Mouse (Mus musculus): Measurements from ENCODE around the gene Cd5. TPM values are rescaled to one million over a fixed set of nuclear protein-coding genes. Genes with fewer than 3 reads are reported as not detected.

Gene Cd5
- total and polyA plus RNA-seq, 2 experiments: 0.28 to 0.49 TPM

- Histone ChIP-seq H3K79me2 (ENCODE audit: control insufficient read depth, insufficient read depth, low read length) (no peaks in the 10 kb centered on the region), H3K4me3 (ENCODE audit: insufficient read depth, low read depth, low read length) (no peak overlapping the region), H3K27me3 (ENCODE audit: control insufficient read depth, insufficient read depth, low read length) (no peaks in the 10 kb centered on the region), H3K36me3 (ENCODE audit: control insufficient read depth, insufficient read depth, low read length) (no peaks in the 10 kb centered on the region), H3K4me1 (ENCODE audit: control insufficient read depth, insufficient read depth, low read length) (no peaks in the 10 kb centered on the region), H3K9ac (ENCODE audit: low read depth, low read length) (no peak overlapping the region), H3K27ac (replicated peaks; ENCODE audit: insufficient read depth, low read depth, low read length) (no peak overlapping the region)
- no peak for DNase-seq (ENCODE audit: extremely low read depth, low read depth, low spot score)
- WGBS: 32% methylated on average over 13 of the region's 13 CpGs
- TF ChIP-seq POLR2A (IDR thresholded peaks at IDR 0.05; ENCODE audit: extremely low read depth, insufficient read depth, low read length): no peak
- no peak for TF ChIP-seq CTCF (IDR thresholded peaks at IDR 0.05; ENCODE audit: low read depth, low read length)
Measured at GRCm38 (mm10) chr19:10723084-10723483, 15.7 kb downstream of the Cd5 start.

DNA sequence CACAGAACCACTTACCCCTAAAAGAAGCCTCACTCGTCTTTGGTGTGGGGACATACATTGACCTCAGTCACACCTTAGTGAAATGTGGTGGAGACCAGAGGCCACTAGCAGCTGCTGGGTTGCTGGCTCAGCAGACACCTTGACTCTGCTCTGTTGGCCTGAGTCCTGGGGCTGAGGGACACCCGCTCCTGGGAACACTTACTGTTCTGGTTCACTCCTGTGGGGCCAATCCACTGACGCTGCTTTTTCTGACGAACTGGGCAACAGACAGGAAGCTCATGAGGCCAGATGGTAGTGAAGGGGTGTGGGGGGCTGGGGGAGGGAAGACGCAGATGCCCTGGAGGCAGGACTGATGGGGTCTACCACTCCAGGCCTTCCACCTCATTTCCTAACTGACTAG lies 17.7 kb downstream of the Cd5 start:
- TF ChIP-seq POLR2A (IDR thresholded peaks at IDR 0.05; ENCODE audit: extremely low read depth, insufficient read depth, low read length): no peak
- TF ChIP-seq CTCF (IDR thresholded peaks at IDR 0.05; ENCODE audit: low read depth, low read length): no peak
- H3K27me3 ChIP-seq (ENCODE audit: control insufficient read depth, insufficient read depth, low read length): no peaks in the 10 kb centered on the region
- H3K79me2 ChIP-seq (ENCODE audit: control insufficient read depth, insufficient read depth, low read length): no peaks in the 10 kb centered on the region
- H3K36me3 ChIP-seq (ENCODE audit: control insufficient read depth, insufficient read depth, low read length): no peaks in the 10 kb centered on the region
- H3K27ac ChIP-seq (replicated peaks; ENCODE audit: insufficient read depth, low read depth, low read length): no peak overlapping the region
- H3K4me3 ChIP-seq (ENCODE audit: insufficient read depth, low read depth, low read length): no peak overlapping the region
- H3K9ac ChIP-seq (ENCODE audit: low read depth, low read length): no peak overlapping the region
- no peaks in the 10 kb centered on the region for H3K4me1 ChIP-seq (ENCODE audit: control insufficient read depth, insufficient read depth, low read length)
- DNase-seq (ENCODE audit: extremely low read depth, low read depth, low spot score): no peak
- WGBS: 85% methylated on average over 5 of the region's 5 CpGs

DNA sequence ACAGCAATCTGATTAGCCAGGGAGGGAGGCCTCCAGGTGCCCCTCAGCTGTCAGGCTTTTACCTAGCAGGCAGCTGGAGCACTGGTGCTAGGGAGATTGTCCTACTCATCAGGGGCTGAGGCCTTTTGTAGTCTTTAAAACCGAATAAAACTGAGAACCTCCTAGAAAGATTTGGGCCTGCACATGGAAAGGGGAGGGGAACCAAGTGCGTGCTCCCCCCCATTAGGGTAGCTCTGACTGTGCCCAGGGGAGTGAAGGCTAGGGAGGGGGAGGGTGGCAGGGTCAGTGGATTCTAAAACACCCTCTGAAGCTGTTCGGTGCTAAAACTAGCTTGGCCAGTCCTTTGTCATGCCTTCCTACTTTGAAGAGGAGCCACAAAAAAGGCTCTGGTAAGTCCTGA lies 18.3 kb downstream of the Cd5 start:
- Histone ChIP-seq H3K36me3 (ENCODE audit: control insufficient read depth, insufficient read depth, low read length) (no peaks in the 10 kb centered on the region), H3K9ac (ENCODE audit: low read depth, low read length) (no peak overlapping the region), H3K4me3 (ENCODE audit: insufficient read depth, low read depth, low read length) (no peak overlapping the region), H3K27ac (replicated peaks; ENCODE audit: insufficient read depth, low read depth, low read length) (no peak overlapping the region), H3K4me1 (ENCODE audit: control insufficient read depth, insufficient read depth, low read length) (no peaks in the 10 kb centered on the region), H3K27me3 (ENCODE audit: control insufficient read depth, insufficient read depth, low read length) (no peaks in the 10 kb centered on the region), H3K79me2 (ENCODE audit: control insufficient read depth, insufficient read depth, low read length) (no peaks in the 10 kb centered on the region)
- no peak for TF ChIP-seq POLR2A (IDR thresholded peaks at IDR 0.05; ENCODE audit: extremely low read depth, insufficient read depth, low read length)
- TF ChIP-seq CTCF (IDR thresholded peaks at IDR 0.05; ENCODE audit: low read depth, low read length): no peak
- WGBS: 56% methylated on average over 3 of the region's 3 CpGs
- DNase-seq (ENCODE audit: extremely low read depth, low read depth, low spot score): no peak

DNA sequence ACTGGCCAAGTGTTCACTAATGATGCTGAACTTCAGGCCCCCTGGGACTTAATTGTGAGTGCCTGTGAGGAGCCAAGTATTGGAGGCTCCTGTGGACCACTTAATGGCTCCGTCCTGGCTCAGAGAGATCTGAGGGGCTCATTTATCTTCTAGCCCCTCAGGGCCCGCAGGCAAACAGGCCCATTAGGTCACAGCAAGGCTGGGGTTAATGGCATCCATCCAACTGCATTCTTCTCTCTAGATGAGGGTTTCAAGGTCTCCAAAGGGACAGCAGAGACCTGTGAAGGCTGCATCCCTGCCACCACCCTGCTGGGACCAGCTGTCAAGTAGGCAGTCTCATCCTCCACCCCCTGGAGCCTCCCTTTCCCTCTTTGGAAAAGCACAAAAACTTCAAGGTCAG lies 19.1 kb downstream of the Cd5 start:
- no peaks in the 10 kb centered on the region for H3K36me3 ChIP-seq (ENCODE audit: control insufficient read depth, insufficient read depth, low read length)
- H3K4me1 ChIP-seq (ENCODE audit: control insufficient read depth, insufficient read depth, low read length): no peaks in the 10 kb centered on the region
- no peak overlapping the region for H3K9ac ChIP-seq (ENCODE audit: low read depth, low read length)
- TF ChIP-seq CTCF (IDR thresholded peaks at IDR 0.05; ENCODE audit: low read depth, low read length) (no peak), POLR2A (IDR thresholded peaks at IDR 0.05; ENCODE audit: extremely low read depth, insufficient read depth, low read length) (no peak)
- H3K27ac ChIP-seq (replicated peaks; ENCODE audit: insufficient read depth, low read depth, low read length): no peak overlapping the region
- no peak overlapping the region for H3K4me3 ChIP-seq (ENCODE audit: insufficient read depth, low read depth, low read length)
- no peaks in the 10 kb centered on the region for H3K79me2 ChIP-seq (ENCODE audit: control insufficient read depth, insufficient read depth, low read length)
- no peak for DNase-seq (ENCODE audit: extremely low read depth, low read depth, low spot score)
- 80% methylated on average over 2 of the region's 2 CpGs for WGBS
- no peaks in the 10 kb centered on the region for H3K27me3 ChIP-seq (ENCODE audit: control insufficient read depth, insufficient read depth, low read length)

- WGBS: 65% methylated on average over 7 of the region's 7 CpGs
- no peak for DNase-seq (ENCODE audit: extremely low read depth, low read depth, low spot score)
Measured at GRCm38 (mm10) chr19:10718251-10718775, 20.5 kb downstream of the Cd5 start.

GRCm38 (mm10) chr19:10715476-10715875 lies 23.3 kb downstream of the Cd5 start:
- no peak overlapping the region for H3K4me3 ChIP-seq (ENCODE audit: insufficient read depth, low read depth, low read length)
- no peaks in the 10 kb centered on the region for H3K4me1 ChIP-seq (ENCODE audit: control insufficient read depth, insufficient read depth, low read length)
- H3K27me3 ChIP-seq (ENCODE audit: control insufficient read depth, insufficient read depth, low read length): no peaks in the 10 kb centered on the region
- no peak overlapping the region for H3K9ac ChIP-seq (ENCODE audit: low read depth, low read length)
- 89% methylated on average over 6 of the region's 6 CpGs for WGBS
- no peaks in the 10 kb centered on the region for H3K79me2 ChIP-seq (ENCODE audit: control insufficient read depth, insufficient read depth, low read length)
- TF ChIP-seq CTCF (IDR thresholded peaks at IDR 0.05; ENCODE audit: low read depth, low read length) (no peak), POLR2A (IDR thresholded peaks at IDR 0.05; ENCODE audit: extremely low read depth, insufficient read depth, low read length) (no peak)
- no peak overlapping the region for H3K27ac ChIP-seq (replicated peaks; ENCODE audit: insufficient read depth, low read depth, low read length)
- peaks cover 14% of the 10 kb centered on the region; the same call in 1 of the 2 replicates for H3K36me3 ChIP-seq (ENCODE audit: control insufficient read depth, insufficient read depth, low read length)
- no peak for DNase-seq (ENCODE audit: extremely low read depth, low read depth, low spot score)

More at GRCm38 (mm10) chr19:10718251-10718775, 20.5 kb downstream of the Cd5 start:
- peaks cover 4% of the 10 kb centered on the region; the same call in 1 of the 2 replicates for H3K36me3 ChIP-seq (ENCODE audit: control insufficient read depth, insufficient read depth, low read length)
- no peaks in the 10 kb centered on the region for H3K79me2 ChIP-seq (ENCODE audit: control insufficient read depth, insufficient read depth, low read length)
- H3K4me1 ChIP-seq (ENCODE audit: control insufficient read depth, insufficient read depth, low read length): no peaks in the 10 kb centered on the region
- no peak overlapping the region for H3K27ac ChIP-seq (replicated peaks; ENCODE audit: insufficient read depth, low read depth, low read length)
- no peak overlapping the region for H3K9ac ChIP-seq (ENCODE audit: low read depth, low read length)
- TF ChIP-seq POLR2A (IDR thresholded peaks at IDR 0.05; ENCODE audit: extremely low read depth, insufficient read depth, low read length): no peak
- no peak for TF ChIP-seq CTCF (IDR thresholded peaks at IDR 0.05; ENCODE audit: low read depth, low read length)
- H3K27me3 ChIP-seq (ENCODE audit: control insufficient read depth, insufficient read depth, low read length): no peaks in the 10 kb centered on the region
- no peak overlapping the region for H3K4me3 ChIP-seq (ENCODE audit: insufficient read depth, low read depth, low read length)
